Mouse (Mus musculus): ENCODE measurements around the gene Phyhd1. TPM values are rescaled to one million over a fixed set of nuclear protein-coding genes. Genes with fewer than 3 reads are reported as not detected.
A peak's percentile ranks its signal among the peaks of the same experiment; 100 is the strongest.

The Phyhd1 gene
- polyA plus RNA-seq, 2 experiments, result 9.8 to 15.9 TPM

DNA sequence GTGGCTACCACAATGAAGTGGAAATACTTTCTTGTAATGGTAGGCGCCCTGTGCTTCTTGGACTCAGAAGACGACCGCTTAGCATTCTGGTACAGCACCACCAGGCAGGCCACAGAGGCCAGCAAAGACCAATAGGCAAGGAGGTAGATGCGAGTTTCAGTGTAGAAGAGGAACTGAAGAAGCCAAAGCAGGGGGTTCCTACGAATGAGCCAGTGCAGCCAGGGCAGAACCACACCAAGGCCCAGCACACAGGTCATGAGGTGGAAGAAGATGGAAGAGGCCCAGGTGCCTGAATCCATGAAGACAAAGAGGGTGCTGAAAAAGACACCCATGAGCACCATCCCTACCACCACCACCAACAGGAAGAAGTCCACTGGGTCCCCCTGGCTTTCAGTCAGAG is 19.0 kb downstream of the Phyhd1 start:
- ATAC-seq (ENCODE audit: insufficient read depth) (no peak), DNase-seq (ENCODE audit: low read depth in 3 of 3, low spot score in 3 of 3) (no peak)
- H3K27ac ChIP-seq, result no peak overlapping the region
- H3K36me3 ChIP-seq (replicated peaks; ENCODE audit: control insufficient read depth, insufficient read depth, low read depth), result no peaks in the 10 kb centered on the region
- 68% methylated on average over 5 of the region's 5 CpGs for WGBS (ENCODE audit: insufficient replicate concordance)
- no peaks in the 10 kb centered on the region for H3K27me3 ChIP-seq (ENCODE audit: control insufficient read depth, insufficient read depth, low read length)
- peak overlapping the region; percentile 69 for H3K4me2 ChIP-seq (ENCODE audit: low read depth)
- peaks cover 3 to 13% of the 10 kb centered on the region in 2 experiments for H3K4me1 ChIP-seq (replicated peaks; ENCODE audit: control insufficient read depth in 2 of 2, insufficient read depth in 2 of 2, low read length in 1 of 2)
- H3K9ac ChIP-seq (replicated peaks), result peak overlapping the region; percentile 95
- TF ChIP-seq EP300 (IDR thresholded peaks at IDR 0.05; ENCODE audit: low read depth) (no peak), CTCF (IDR thresholded peaks at IDR 0.05; ENCODE audit: low read depth) (no peak)
- peak overlapping the region; percentile 75 to 98 for H3K4me3 ChIP-seq (ENCODE audit: insufficient read depth in 1 of 2, low read depth in 2 of 2, low read length in 2 of 2)
- H3K9me3 ChIP-seq (ENCODE audit: control insufficient read depth, low read length), result no peaks in the 10 kb centered on the region

DNA sequence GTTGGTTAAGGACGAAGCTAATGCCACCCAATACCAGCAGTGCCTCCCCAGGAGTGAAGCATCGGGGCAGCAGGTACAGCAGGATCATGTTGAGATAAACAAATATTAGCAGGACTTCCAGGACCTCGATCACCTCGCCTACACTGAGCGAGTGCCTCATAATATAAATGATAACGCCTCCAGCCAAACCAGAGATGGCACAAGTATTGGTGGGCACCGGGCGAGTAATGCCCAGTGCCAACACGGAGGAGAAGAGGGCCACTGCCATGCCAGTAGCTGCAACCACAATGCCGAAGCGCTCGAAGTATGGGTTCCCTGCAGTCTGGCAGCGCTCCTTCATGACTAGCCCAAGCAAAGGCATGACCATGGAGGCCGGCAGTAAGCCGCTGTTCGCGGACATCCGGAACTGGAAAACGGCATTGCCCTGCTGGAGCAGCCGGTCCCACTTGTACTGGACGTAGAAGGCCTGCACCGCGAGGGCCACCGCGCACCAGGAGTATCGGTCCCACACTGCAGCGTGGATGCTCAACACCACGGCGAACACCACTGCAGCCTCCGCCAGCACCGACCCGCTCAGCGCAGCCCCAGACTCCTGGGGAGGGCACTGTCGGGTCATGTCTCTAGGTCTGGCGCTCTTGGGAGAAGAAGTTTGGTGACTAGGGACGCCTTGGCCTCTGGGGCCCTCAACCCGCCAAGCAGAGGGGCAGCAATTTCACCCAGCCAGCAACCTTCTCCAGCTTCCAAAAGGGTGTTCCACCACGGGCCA is 19.6 kb downstream of the Phyhd1 start:
- peak overlapping the region; percentile 75 to 98 for H3K4me3 ChIP-seq (ENCODE audit: insufficient read depth in 1 of 2, low read depth in 2 of 2, low read length in 2 of 2)
- no peak for TF ChIP-seq EP300 (IDR thresholded peaks at IDR 0.05; ENCODE audit: low read depth)
- TF ChIP-seq CTCF (IDR thresholded peaks at IDR 0.05; ENCODE audit: low read depth), result 0 out of 2 replicates have a peak, but pooled peaks have one; percentile 3
- ATAC-seq (ENCODE audit: insufficient read depth), result peak; percentile 61
- no peaks in the 10 kb centered on the region for H3K9me3 ChIP-seq (ENCODE audit: control insufficient read depth, low read length)
- 8% methylated on average over 38 of the region's 38 CpGs for WGBS (ENCODE audit: insufficient replicate concordance)
- H3K4me1 ChIP-seq (replicated peaks; ENCODE audit: control insufficient read depth in 2 of 2, insufficient read depth in 2 of 2, low read length in 1 of 2), result peaks cover 3 to 13% of the 10 kb centered on the region in 2 experiments
- peak overlapping the region; percentile 95 for H3K9ac ChIP-seq (replicated peaks)
- no peaks in the 10 kb centered on the region for H3K27me3 ChIP-seq (ENCODE audit: control insufficient read depth, insufficient read depth, low read length)
- no peak overlapping the region for H3K27ac ChIP-seq
- H3K36me3 ChIP-seq (replicated peaks; ENCODE audit: control insufficient read depth, insufficient read depth, low read depth), result no peaks in the 10 kb centered on the region
- DNase-seq (ENCODE audit: low read depth in 3 of 3, low spot score in 3 of 3), result no peak
- peak overlapping the region; percentile 69 for H3K4me2 ChIP-seq (ENCODE audit: low read depth)

- peak within 1 kb of the TSS; percentile 69 for H3K4me2 ChIP-seq (ENCODE audit: low read depth)
- no peak for TF ChIP-seq EP300 (IDR thresholded peaks at IDR 0.05; ENCODE audit: low read depth)
- TF ChIP-seq CTCF (IDR thresholded peaks at IDR 0.05; ENCODE audit: low read depth), result no peak
- no peaks in the 10 kb centered on the region for H3K9me3 ChIP-seq (ENCODE audit: control insufficient read depth, low read length)
- ATAC-seq (ENCODE audit: insufficient read depth) (peak; percentile 88), DNase-seq (ENCODE audit: low read depth in 3 of 3, low spot score in 3 of 3) (peak; percentile 87 to 89 (median 89))
- H3K27me3 ChIP-seq (ENCODE audit: control insufficient read depth, insufficient read depth, low read length), result no peaks in the 10 kb centered on the region
- peak within 1 kb of the TSS; percentile 60 for H3K27ac ChIP-seq
- under 1% methylated on average over 59 of the region's 68 CpGs for WGBS (ENCODE audit: insufficient replicate concordance)
- peak within 1 kb of the TSS; percentile 75 to 98 for H3K4me3 ChIP-seq (ENCODE audit: insufficient read depth in 1 of 2, low read depth in 2 of 2, low read length in 2 of 2)
- H3K9ac ChIP-seq (replicated peaks), result peak within 1 kb of the TSS; percentile 95
- peaks cover 3 to 13% of the 10 kb centered on the region in 2 experiments for H3K4me1 ChIP-seq (replicated peaks; ENCODE audit: control insufficient read depth in 2 of 2, insufficient read depth in 2 of 2, low read length in 1 of 2)
- H3K36me3 ChIP-seq (replicated peaks; ENCODE audit: control insufficient read depth, insufficient read depth, low read depth), result no peaks in the 10 kb centered on the region
Measured at GRCm38 (mm10) chr2:30286192-30287026, 20.4 kb downstream of the Phyhd1 start, which contains the start of the genes Dolk and Nup188. Gene Dolk (minus strand): TSS chr2:30286334. Gene Nup188 (plus strand): TSS chr2:30286397.

GRCm38 (mm10) chr2:30287027-30287373 is 21.0 kb downstream of the Phyhd1 start:
- 1% methylated on average over 10 of the region's 10 CpGs for WGBS (ENCODE audit: insufficient replicate concordance)
- no peaks in the 10 kb centered on the region for H3K27me3 ChIP-seq (ENCODE audit: control insufficient read depth, insufficient read depth, low read length)
- H3K9me3 ChIP-seq (ENCODE audit: control insufficient read depth, low read length), result no peaks in the 10 kb centered on the region
- no peaks in the 10 kb centered on the region for H3K36me3 ChIP-seq (replicated peaks; ENCODE audit: control insufficient read depth, insufficient read depth, low read depth)
- DNase-seq (ENCODE audit: low read depth in 3 of 3, low spot score in 3 of 3), result no peak
- TF ChIP-seq CTCF (IDR thresholded peaks at IDR 0.05; ENCODE audit: low read depth), result no peak
- TF ChIP-seq EP300 (IDR thresholded peaks at IDR 0.05; ENCODE audit: low read depth), result no peak
- peak overlapping the region; percentile 60 for H3K27ac ChIP-seq
- H3K4me2 ChIP-seq (ENCODE audit: low read depth), result peak overlapping the region; percentile 69
- peaks cover 3 to 13% of the 10 kb centered on the region in 2 experiments for H3K4me1 ChIP-seq (replicated peaks; ENCODE audit: control insufficient read depth in 2 of 2, insufficient read depth in 2 of 2, low read length in 1 of 2)
- H3K4me3 ChIP-seq (ENCODE audit: insufficient read depth in 1 of 2, low read depth in 2 of 2, low read length in 2 of 2), result peak overlapping the region; percentile 75 to 98
- peak overlapping the region; percentile 95 for H3K9ac ChIP-seq (replicated peaks)
- no peak for ATAC-seq (ENCODE audit: insufficient read depth)

DNA sequence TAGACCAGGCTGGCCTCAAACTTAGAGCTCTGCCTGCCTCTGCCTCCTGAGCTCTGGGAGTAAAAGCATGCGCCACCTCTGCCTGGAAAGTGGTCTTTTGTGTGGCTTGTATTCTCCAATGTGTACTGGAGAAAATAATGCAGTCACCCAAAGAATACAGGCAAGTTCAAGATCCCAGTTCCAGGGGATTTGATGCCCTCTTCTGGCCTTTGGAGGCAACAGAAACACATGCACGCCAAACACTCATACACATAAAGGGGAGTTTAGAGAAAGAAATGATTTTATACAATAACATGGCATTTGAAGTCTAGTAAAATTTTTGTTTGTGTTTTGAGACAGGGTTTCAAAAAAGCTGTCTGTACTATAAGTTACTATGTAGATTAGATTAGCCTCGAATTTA is 33.5 kb downstream of the Phyhd1 start:
- ATAC-seq (ENCODE audit: insufficient read depth), result no peak
- Histone ChIP-seq H3K27ac (no peak overlapping the region), H3K4me2 (ENCODE audit: low read depth) (no peak overlapping the region), H3K4me3 (ENCODE audit: insufficient read depth in 1 of 2, low read depth in 2 of 2, low read length in 2 of 2) (no peak overlapping the region), H3K9me3 (ENCODE audit: control insufficient read depth, low read length) (no peaks in the 10 kb centered on the region), H3K4me1 (replicated peaks; ENCODE audit: control insufficient read depth in 2 of 2, insufficient read depth in 2 of 2, low read length in 1 of 2) (no peaks in the 10 kb centered on the region), H3K9ac (replicated peaks) (no peak overlapping the region), H3K27me3 (ENCODE audit: control insufficient read depth, insufficient read depth, low read length) (no peaks in the 10 kb centered on the region), H3K36me3 (replicated peaks; ENCODE audit: control insufficient read depth, insufficient read depth, low read depth) (peaks cover 42% of the 10 kb centered on the region)
- WGBS (ENCODE audit: insufficient replicate concordance), result 65% methylated on average over 3 of the region's 3 CpGs
- peak; percentile 24; the same call in 1 of the 2 replicates for TF ChIP-seq CTCF (IDR thresholded peaks at IDR 0.05; ENCODE audit: low read depth)
- TF ChIP-seq EP300 (IDR thresholded peaks at IDR 0.05; ENCODE audit: low read depth), result no peak
- no peak for DNase-seq (ENCODE audit: low read depth in 3 of 3, low spot score in 3 of 3)

All from liver, embryonic 14.5 days (tissue).